Mouse (Mus musculus) G1E (cell line): Measurements from ENCODE around the gene 4933411K16Rik.

Experiments
- CTCF ChIP-seq: IDR thresholded peaks from 2 replicates; pipeline ENCODE4 v1.5.1; 2012; ENCODE audit warnings: low read depth, low read length, inconsistent platforms, mixed read lengths
- GATA1 ChIP-seq: IDR thresholded peaks from 2 replicates; pipeline ENCODE4 v1.6.1; 2012; ENCODE audit warnings: borderline replicate concordance, low read length, inconsistent platforms, mixed read lengths
- GATA2 ChIP-seq: IDR thresholded peaks from 2 replicates; pipeline ENCODE4 v1.6.1; 2012; ENCODE audit warnings: low read depth, low read length, inconsistent platforms, borderline replicate concordance
- POLR2AphosphoS5 ChIP-seq: IDR thresholded peaks from 2 replicates; pipeline ENCODE4 v1.6.1; 2012; ENCODE audit warnings: low read depth, low read length, inconsistent platforms; ENCODE audit not compliant: insufficient replicate concordance
- TAL1 ChIP-seq: conservative IDR thresholded peaks from 2 replicates; pipeline ENCODE4 v1.6.1; 2012; ENCODE audit warnings: low read depth, low read length, inconsistent platforms, mixed read lengths

GRCm38 (mm10) chr19:42068441-42069240 is 16.6 kb downstream of the 4933411K16Rik start:
- no peak for TF ChIP-seq CTCF
- no peak for TF ChIP-seq POLR2AphosphoS5
- TF ChIP-seq GATA1, result no peak
- TF ChIP-seq TAL1, result no peak
- TF ChIP-seq GATA2, result no peak
